Mouse (Mus musculus): ENCODE data around the gene Ssr4.

The Ssr4 gene

DNA sequence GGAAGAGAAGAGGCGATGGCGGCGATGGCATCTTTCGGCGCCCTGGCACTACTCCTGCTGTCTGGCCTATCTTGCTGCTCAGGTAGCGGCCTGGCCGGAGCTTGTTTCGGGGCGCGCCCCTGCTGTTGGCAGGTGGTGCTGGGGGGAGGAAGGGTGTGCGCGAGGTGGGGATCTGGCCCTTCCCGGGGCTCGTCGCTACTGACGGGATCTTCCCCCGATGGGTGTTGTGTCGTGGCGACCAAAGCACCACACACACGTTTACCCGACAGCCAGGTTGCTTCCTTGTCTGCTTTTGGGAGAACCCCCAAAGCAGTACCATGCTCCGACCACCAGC lies 364 bp downstream of the Ssr4 start:
- ChIA-PET POLR2A (interaction anchor here (0.6 to 9.3 kb wide), 32 partner anchors 9 to 595 kb away, joined by 3 to 100 read pairs (median 6); partner anchors contain the start of genes Bcap31 (in 3 of the 4), Abcd1 (in 2 of the 4), Renbp (in 2 of the 4) and Srpk3 (in 2 of the 4)), CTCF (interaction anchor here in 1 of 4 experiments (3.9 kb wide), 1 partner anchor 11 kb away, joined by 22 read pairs; no protein-coding TSS in a partner anchor)

DNA sequence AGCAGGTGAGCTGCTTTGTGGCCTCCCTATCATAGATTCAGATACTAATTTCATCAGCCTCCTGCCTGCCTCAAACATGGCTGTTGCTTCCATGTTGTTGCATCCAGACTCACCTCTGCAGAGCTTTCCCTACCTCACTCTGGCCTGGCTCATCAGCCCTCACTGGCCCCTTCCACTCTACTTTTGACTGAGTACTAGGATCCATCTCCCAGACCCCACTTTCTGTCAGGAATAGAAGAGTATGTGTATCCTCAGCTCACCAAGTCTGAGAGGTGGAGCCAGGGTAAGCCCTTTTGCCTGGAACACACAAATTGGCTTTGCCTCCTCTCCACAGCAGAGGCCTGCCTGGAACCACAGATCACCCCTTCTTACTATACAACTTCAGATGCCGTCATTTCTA lies 1.7 kb downstream of the Ssr4 start:
- ChIA-PET CTCF (interaction anchor here in 1 of 4 experiments (3.9 kb wide), 1 partner anchor 10 kb away, joined by 22 read pairs; no protein-coding TSS in a partner anchor), POLR2A (interaction anchor here in 3 of 4 experiments (0.8 to 9.3 kb wide), 14 partner anchors 8 to 178 kb away, joined by 3 to 100 read pairs (median 12); partner anchors contain the start of genes Renbp (in 2 of the 3), Abcd1 (in 1 of the 3), Bcap31 (in 1 of the 3) and Hcfc1 (in 1 of the 3))

DNA sequence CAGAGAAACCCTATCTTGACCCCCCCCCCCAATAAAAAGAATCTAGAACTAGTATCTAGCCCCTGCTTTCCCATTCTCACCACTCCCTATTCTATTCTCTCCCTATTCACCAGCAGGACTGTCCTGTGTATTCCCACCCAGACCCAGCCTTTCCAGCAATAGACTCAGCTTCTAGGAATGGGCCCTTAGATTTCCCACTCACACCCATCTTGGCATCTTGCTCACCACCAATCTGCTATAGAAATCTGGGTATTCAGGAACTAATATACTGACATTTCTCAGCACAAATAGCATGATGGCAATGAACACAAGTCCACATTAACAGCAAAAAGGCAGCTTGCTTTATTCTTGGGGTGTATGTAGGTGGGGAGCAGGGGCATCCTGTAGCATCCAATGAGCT lies 6.2 kb downstream of the Ssr4 start:
- POLR2A ChIA-PET = interaction anchor here in 2 of 4 experiments (0.9 to 7.9 kb wide), 11 partner anchors 9 to 577 kb away, joined by 3 to 100 read pairs (median 3); partner anchors contain the start of genes Renbp (in 2 of the 2), Idh3g (in 1 of the 2), Srpk3 (in 1 of the 2) and Ssr4 (in 1 of the 2)
- CTCF ChIA-PET = no interaction called here

DNA sequence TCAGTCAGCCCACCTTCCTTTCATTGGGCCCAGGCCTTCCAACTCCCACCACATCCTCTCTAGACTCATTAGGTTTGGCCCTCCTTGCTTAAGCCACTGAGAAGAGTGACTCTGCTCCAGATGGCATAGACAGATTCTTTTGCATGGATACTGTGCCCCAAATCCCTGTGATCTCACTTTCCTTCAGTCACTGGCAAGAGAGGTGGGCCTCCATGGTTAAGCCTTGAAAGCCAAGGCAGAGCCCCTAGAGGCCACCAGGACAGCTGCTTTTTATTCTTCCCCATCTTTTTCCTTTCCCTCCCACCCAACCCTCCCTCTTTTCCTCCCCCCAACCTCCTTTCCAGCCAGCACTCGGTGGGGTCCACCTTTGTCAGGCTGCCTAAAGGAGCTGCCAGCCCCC lies 6.7 kb downstream of the Ssr4 start:
- ChIA-PET POLR2A (interaction anchor here in 2 of 4 experiments (0.9 to 7.9 kb wide), 17 partner anchors 7 to 576 kb away, joined by 3 to 100 read pairs (median 4); partner anchors contain the start of genes Idh3g (in 2 of the 2), Renbp (in 2 of the 2), Ssr4 (in 2 of the 2) and Arhgap4 (in 1 of the 2)), CTCF (no interaction called here)

DNA sequence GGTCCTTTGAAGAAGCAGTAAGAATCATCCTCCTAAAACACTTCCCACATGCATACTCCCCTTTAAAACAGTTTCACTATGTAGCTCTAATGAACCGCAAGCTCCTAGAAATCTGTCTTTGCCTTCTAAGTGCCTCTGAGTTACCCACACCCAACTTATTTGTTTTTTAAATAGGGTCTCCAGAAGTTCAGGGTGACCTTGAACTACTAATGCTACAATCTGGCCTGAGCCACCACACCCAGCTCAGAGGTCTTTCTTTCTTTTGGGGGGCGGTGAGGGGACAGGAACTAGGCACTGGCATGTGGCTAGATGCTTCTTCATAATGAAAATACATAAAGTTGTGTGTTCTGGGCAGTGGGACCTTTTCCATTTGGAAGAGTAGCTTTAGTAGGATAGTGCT lies 10.7 kb downstream of the Ssr4 start:
- ChIA-PET CTCF (interaction anchor here in 3 of 4 experiments (0.6 to 3.9 kb wide), 13 partner anchors 11 to 615 kb away, joined by 3 to 22 read pairs (median 5); partner anchors contain the start of genes Arhgap4 (in 1 of the 3), Idh3g (in 1 of the 3), Naa10 (in 1 of the 3) and Pdzd4 (in 1 of the 3)), POLR2A (interaction anchor here (0.5 to 7.9 kb wide), 46 partner anchors 10 to 598 kb away, joined by 3 to 100 read pairs (median 5); partner anchors contain the start of genes Idh3g (in 3 of the 4), Renbp (in 3 of the 4), Ssr4 (in 3 of the 4) and Bcap31 (in 2 of the 4))

DNA sequence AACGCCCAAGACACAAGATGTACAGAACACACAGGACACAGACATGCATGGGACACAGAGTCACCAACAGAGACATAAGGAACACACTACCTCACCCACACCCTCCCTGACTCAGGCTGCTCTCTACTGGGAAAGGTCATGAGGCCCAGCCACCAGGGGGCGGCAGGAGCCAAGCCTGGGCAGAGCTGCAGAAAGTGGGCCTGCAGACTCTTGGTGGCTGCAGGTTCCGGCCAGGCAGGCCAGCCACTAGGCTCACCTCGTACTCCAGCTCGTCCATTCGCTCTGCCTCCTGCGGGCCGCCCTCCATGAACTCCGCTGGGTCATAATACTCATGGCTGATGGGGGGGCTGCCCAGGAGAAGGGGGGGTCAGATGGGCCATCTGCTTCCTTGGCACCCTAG lies 11.7 kb downstream of the Ssr4 start:
- ChIA-PET CTCF (interaction anchor here in 3 of 4 experiments (0.5 to 3.9 kb wide), 20 partner anchors 12 to 614 kb away, joined by 3 to 22 read pairs (median 4); partner anchors contain the start of genes Idh3g (in 1 of the 3), L1cam (in 1 of the 3), Pdzd4 (in 1 of the 3) and Renbp (in 1 of the 3)), POLR2A (interaction anchor here in 3 of 4 experiments (0.6 to 7.9 kb wide), 42 partner anchors 9 to 581 kb away, joined by 3 to 100 read pairs (median 5); partner anchors contain the start of genes Arhgap4 (in 3 of the 3), Idh3g (in 3 of the 3), Naa10 (in 3 of the 3) and Renbp (in 3 of the 3))

DNA sequence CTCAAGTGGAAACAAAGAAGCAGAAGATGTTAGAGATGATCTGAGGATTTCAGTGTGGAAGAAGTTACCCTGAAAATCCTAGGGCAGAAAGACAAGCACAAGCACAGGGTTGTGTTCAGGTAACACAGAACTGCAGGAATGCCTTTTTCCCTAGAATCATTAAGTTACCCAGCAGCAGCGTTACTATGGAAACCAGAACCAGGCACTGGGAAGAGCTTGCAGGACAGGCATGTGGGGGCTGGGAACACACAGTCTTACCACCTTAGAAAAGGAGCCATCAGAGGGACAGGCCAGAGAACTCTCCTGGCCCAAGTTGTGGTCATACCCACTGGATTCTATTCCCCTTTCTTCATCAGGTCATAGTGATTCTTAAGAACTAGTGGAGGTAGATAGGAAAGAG lies 19.0 kb downstream of the Ssr4 start:
- POLR2A ChIA-PET = interaction anchor here in 3 of 4 experiments (0.7 to 2.7 kb wide), 9 partner anchors 10 to 709 kb away, joined by 3 to 15 read pairs (median 4); partner anchors contain the start of genes Idh3g (in 1 of the 3), Pdzd4 (in 1 of the 3) and Ssr4 (in 1 of the 3)
- CTCF ChIA-PET = no interaction called here

DNA sequence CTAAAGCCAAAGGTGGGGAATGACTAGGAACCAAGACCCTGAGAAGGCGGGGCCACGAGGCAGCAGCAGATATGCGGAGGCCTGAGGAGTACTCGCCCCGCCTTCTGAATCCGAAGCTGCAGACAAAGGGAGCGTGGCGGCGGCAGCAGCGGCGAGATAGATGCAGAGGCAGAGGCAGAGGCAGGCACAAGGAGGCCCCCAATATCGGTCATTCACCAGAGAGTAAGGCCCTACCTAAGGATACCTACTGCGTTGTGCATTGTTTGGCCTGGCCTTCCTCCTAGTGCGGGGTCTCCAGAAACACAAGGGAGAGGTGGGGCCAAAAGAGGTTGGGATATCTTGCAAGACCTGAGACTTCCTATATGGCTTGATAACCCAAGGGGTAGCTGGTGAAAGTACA lies 28.2 kb downstream of the Ssr4 start:
- POLR2A ChIA-PET = interaction anchor here in 3 of 4 experiments (0.6 to 4.6 kb wide), 18 partner anchors 9 to 455 kb away, joined by 3 to 21 read pairs (median 5); partner anchors contain the start of genes Pdzd4 (in 2 of the 3), Renbp (in 2 of the 3) and Rpl10 (in 1 of the 3)
- CTCF ChIA-PET = interaction anchor here in 1 of 4 experiments (1.2 kb wide), 1 partner anchor 16 kb away, joined by 5 read pairs; no protein-coding TSS in a partner anchor

DNA sequence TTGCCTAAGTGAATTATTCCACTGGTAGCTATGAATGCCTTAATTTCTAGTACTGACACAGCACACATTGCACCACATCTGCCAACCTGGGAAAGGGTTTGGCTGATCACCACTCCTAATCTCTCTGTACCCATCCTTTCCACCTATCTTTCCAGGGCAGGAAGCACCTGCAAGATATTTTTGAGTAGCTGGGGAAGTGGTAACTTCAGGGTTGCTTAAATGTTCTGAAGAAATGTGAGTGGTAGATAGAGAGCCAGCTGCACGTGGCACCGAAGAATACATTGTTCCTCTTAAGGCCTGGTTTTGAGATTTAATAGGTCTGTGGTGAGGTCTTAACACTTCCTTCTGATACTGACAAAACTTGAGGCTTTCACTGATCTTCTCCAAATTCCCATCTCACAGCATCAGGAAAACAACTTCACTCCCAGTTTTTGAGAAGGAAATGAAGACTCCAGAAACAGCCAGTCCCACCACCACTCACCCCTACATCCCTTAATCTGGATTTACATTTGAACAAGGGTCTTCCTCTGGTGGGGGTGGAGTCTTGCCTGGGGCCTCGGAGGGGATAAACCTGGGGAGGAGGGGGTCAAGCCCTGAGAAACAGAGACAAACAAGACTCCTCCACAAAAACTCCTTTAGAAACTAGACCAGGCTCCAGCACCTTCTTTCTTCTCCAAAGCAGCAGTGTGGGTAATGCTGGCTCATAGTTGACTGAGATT lies 29.9 kb downstream of the Ssr4 start:
- ChIA-PET POLR2A (interaction anchor here in 1 of 4 experiments (1.6 to 4.6 kb wide), 3 partner anchors 8 to 22 kb away, joined by 3 to 21 read pairs (median 6); partner anchors contain the start of gene Pdzd4), CTCF (no interaction called here)

DNA sequence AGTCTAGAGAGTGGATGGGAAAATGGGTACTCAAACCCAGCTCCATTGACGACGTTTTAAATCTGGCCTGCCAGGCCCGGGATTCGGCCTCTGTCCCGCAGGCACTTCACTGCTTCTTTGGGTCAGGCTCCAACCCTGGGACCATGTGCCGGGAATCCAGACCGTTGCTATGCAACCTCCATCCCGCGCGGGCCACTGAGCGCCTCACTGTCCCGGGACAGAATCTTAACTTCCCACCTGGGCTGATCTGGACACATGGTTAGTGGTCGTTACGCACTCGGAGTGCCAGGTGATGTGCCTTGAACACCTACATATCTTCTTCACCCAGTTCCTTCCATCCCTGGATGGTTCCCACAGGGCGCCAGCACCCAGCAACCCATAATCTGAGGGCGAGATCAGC lies 36.9 kb downstream of the Ssr4 start:
- CTCF ChIA-PET = no interaction called here
- POLR2A ChIA-PET = interaction anchor here in 3 of 4 experiments (0.6 to 3.8 kb wide), 16 partner anchors 8 to 447 kb away, joined by 3 to 21 read pairs (median 5); partner anchors contain the start of genes Renbp (in 2 of the 3), Idh3g (in 1 of the 3), Rpl10 (in 1 of the 3) and Ssr4 (in 1 of the 3)

DNA sequence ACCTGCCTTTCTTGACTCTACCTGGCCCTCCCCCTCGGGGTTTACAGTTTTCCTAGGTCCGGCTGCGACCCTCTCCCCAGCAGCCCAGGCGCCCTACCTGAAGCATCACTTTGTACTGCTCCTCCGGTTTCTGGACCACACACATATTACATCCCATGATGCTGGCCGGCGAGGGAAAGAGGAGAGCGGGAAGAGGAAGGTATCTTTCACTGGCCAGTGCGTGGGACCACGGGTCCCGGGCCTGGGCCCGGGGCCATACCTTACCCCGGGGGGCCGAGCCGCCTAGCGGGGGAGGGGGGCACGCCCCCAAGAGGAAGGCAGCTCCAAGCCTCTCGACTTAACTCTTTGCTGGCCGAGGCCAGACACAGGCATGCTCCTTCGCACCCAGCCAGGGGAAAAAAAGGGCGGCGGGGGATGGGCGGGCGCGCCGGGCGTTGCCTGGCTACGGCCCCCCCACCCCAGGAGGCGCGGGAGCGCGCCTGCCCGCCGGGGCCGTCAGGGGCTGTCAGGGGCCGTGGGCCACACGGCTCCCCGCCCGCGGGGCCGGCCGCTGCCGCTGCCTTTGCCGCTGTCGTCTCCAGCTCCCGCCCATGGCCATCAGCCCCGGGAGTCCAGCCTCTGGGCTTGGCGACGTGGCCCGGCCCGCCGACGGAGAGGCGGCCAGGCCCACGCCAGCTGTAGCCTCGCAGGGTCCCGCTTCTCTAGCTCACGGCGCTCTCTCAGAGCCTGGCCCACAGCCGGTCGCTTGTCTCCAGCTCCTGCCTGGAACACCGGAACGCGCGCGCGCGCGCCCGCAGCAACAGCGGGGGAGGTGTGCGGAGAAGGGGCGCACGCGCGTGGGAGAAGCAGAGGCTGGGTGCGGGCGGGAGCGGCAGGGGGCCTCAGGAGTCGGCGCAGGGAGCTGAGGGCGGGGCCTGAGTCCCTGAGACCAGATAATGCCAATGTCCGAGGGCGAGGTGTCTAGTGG lies 37.6 kb downstream of the Ssr4 start, which contains the start of gene Pdzd4:
Gene Pdzd4, minus strand, starts transcription at position 785 of the 967 bp plus-strand sequence.
- POLR2A ChIA-PET = interaction anchor here in 3 of 4 experiments (0.7 to 3.8 kb wide), 22 partner anchors 9 to 446 kb away, joined by 3 to 21 read pairs (median 4); partner anchors contain the start of genes Renbp (in 2 of the 3), Abcd1 (in 1 of the 3), Arhgap4 (in 1 of the 3) and Bcap31 (in 1 of the 3)
- CTCF ChIA-PET = interaction anchor here in 1 of 4 experiments (1.1 kb wide), 1 partner anchor 26 kb away, joined by 8 read pairs; no protein-coding TSS in a partner anchor

DNA sequence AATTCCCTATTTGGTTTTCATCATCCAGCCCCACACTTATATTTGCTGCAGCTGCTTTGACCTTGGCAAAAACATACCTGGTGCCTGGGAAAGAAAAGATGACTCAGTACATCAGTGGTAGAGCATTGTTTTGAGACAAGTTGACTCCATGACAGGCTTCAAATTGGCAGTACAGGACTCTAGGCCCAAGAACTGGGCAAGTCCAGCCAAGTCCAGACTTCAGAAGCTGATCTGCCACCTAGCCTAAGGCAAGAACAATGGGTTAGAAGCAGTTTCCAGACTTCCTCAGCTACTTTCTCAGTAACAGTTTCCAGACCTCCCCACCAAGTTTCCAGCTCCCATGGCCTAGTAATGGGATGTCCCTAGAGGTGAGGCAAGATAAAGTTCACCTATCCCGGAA lies 48.9 kb downstream of the Ssr4 start:
- POLR2A ChIA-PET = no interaction called here
- CTCF ChIA-PET = no interaction called here

DNA sequence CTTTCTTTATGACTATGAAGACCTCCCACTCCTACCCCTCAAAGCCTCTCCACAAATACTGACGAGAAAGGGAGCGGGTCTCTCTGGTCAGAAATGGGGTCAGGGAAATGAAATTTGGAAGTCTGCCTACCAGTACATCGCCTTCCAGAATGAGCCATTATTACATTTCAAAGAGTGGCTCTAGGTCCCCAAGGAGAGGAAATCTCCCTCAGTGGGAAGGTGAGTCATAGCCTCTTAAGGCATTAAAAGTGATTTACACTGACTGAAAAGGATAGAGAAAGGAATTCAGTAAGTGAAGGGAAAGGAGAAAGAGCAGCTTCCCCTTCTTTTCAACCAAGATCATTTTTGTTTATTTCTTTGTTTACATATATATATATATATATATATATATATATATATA lies 49.9 kb downstream of the Ssr4 start:
- CTCF ChIA-PET = no interaction called here
- POLR2A ChIA-PET = no interaction called here

Data from embryonic stem cell, embryonic (primary cell).